Mouse (Mus musculus) heart, postnatal 0 days (tissue): ENCODE results near the gene Fez2.
A peak's percentile ranks its signal among the peaks of the same experiment; 100 is the strongest.

Experiments
- CTCF ChIP-seq: IDR thresholded peaks from 2 replicates; pipeline ENCODE4 v1.5.1; 2016; ENCODE audit warnings: antibody characterized with exemption, control low read depth, low read depth
- EP300 ChIP-seq: IDR thresholded peaks from 2 replicates; pipeline ENCODE4 v1.6.1; 2016; ENCODE audit warnings: antibody characterized with exemption, low read depth

GRCm38 (mm10) chr17:78351676-78352499 is 66.1 kb downstream of the Fez2 start:
- no peak for TF ChIP-seq CTCF
- TF ChIP-seq EP300, result peak; percentile 27; the same call in 1 of the 2 replicates
